Mouse (Mus musculus) retina, embryonic 14.5 days (tissue): ENCODE data around the gene Glce.

Experiments used
- DNase-seq: peaks from one replicate; pipeline ENCODE4 v3.0.0-alpha.2; 2015; ENCODE audit warnings: low spot score

Glce gene

DNA sequence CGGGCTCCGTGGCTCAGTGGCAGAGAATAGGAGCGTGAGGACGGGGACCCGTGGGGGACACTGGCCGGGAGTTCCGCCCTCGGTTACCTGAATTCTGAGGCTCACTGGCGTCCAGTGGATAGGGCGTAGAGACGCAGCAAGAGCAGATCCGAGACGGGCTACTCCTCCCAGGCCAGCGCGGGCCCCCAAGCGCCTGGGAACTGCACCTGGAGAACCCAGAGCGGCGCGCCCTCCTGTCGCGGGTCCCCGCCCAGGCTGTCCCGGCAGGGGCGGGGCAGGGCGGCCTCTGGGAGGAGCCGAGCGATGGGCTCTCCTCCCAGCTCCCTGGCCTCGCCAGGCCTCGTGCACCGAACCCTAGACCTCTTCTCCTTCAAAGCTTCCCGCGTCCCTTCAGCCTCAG lies 95.9 kb downstream of the Glce start, which contains the start of gene Paqr5:
Gene Paqr5, minus strand, starts transcription at position 257 of the 400 bp plus-strand sequence.
- peak; percentile 44 for DNase-seq

DNA sequence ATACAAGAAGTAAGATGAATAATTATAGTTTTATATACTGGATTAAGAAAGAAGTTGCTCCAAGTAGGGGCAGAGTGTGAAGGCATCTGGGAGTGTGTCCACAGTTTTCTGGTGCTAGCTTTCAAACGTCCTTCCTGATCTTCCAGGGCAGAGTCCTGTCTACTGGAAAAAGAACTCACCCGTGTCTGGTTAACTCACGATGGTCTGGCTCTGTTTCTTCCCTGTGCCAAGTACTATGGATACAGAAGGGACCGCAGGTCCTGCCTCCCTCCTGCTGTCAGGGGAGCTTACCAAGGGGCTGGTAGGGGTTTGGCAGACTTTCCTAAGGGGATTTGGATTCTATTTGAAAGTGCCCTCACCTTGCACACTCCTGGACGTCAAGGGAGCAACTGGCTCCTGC lies 97.4 kb downstream of the Glce start:
- no peak for DNase-seq

DNA sequence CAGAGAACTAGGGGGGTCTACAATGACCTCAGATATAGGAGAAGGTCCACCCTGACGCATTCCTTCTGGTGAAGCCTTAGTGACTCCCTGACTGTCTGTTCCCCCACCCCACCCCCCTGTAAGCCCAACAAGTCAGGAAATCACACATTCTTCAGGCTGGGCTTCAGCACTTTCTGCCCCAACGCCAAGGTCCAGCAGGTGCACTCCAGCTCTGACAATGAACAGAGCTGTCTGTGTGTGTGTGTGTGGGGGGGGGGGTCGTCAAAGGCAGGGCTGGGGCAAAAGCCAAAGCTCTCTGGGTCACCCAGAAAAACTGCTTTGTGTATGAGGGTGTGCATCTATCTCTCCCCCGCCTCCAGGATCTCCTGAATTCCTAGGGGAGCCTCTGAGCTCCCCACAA lies 98.6 kb downstream of the Glce start:
- no peak for DNase-seq

DNA sequence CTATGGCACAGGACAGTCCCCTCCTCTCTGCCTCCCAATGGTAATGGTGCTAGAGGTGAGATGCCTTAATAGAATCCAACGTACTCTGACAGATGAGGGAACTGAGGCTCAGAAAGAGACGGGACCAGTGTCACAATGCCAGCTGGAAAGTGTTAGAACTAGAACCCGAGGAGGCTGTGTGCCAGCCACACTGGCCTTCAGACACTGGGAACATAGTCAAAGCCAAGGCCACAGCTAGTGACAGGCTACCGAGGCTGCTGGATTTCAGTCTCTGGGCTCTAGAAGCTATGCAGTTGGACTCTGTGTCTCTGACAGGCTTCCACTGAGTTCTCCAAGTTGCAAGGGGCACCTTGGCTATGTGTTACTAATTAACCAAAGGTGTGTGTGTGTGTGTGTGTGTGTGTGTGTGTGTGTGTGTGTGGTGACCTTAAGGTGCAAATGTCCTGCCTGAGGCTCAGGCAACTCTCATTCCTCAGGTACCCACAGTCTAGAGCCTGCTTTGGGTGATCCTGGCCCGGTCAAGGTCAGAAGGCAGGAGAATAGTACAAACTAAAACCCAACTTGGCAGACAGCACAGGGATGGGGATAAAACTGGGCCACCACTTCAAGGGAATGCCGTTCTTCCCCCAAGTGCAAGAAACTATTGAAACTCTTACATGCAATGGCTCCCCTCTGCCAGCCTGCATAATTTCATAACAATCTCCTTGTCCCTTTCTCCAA lies 99.3 kb downstream of the Glce start:
- no peak for DNase-seq

DNA sequence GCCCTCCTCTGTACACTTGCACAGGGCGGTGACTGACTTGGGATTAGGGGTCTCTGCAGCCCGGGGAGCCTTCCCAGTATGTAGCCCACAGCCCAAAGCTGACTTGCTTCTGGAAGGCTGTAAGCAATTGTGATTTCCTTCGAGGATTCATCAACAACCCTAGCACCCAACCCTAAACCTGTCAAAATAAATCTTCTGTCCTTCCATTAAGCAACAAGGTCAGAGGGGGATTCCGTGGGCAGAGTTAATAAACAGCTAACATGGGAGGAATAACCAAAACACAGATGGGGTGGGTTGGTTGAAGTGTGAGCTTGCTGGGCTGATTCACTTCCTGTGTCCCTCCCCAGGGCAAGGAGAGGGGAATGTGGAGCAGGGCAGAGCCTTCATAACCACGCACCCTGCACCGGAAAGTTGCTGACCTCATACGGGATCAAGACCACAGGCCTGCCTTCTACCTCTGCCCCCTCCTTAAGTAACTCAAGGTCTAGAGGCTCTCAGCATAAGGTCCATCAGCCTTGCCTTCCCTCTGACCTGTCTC lies 100.8 kb downstream of the Glce start:
- no peak for DNase-seq

DNA sequence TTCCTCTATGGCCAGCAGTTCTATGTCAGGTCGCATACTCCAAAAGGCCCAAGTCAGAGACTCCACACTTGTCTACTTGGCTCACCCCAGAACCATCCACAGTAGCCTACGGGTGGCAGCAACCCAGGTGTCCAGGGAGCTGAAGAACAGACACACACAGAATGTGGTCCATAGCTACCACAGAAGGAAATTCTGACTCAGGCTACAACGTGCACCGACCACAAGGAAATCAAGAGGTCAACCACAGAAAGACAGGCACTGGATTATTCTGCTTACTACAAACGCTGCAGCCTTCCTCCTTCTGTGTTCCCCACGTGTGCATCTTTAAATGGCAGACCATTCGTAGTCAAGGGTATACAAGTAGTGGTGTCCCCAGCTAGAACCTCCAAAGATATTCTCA lies 102.2 kb downstream of the Glce start:
- DNase-seq = no peak

DNA sequence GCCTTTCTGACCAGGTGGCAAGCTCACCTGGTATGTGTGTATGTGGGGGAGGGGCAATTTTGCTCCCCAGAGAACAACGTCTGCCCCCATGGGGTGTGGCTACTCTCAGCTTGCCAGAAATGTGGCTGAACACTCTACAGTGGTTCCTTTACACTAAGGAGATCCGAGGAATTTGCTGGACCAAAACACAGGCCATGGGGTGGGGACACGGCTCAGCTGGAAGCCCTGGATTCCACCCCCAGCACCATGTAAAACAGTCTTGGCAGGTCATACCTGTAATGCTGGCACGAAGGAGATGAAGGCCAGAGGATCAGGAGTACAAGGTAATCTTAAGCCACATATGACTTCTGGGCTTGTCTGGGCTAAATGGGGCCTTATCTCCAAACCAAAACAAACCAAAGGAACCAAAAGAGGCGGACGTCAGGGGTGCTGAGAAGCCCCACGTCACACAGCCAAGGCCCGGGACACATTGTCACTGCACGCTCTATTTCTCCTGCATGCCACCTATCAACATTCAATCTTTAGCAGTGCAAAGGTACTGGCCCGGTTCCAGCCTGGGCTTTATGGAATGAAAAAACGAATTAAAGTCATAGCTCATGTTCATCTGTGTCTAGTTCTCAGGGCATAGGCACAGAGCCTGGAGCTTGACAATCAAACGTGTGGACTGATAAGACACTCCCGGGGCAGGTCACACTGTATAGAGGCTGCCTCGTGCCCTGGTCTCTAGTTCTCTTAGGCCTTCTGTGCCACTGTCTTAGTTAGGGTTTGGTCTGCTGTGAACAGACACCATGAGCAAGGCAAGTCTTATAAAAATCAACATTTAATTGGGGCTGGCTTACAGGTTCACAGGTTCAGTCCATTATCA lies 104.0 kb downstream of the Glce start:
- DNase-seq = no peak

DNA sequence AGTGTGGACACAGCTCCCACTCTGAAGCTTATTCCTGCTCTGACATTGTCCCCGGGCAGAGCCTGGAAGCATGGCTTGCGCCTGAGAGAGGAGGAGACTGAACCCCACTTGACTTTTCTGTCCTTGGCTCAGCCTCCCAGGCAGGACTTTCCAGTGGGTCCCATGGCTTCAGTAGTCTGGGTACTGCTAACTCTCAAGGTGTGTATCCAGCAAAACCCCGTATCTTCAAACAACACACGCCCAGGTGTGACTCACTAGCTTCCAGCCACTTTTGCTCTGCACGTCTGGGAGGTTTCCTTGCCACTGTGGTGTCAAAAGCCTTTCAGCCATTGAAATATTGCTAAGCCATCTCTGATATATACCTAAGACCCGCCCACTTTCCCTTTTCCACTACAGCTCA lies 105.1 kb downstream of the Glce start:
- no peak for DNase-seq

DNA sequence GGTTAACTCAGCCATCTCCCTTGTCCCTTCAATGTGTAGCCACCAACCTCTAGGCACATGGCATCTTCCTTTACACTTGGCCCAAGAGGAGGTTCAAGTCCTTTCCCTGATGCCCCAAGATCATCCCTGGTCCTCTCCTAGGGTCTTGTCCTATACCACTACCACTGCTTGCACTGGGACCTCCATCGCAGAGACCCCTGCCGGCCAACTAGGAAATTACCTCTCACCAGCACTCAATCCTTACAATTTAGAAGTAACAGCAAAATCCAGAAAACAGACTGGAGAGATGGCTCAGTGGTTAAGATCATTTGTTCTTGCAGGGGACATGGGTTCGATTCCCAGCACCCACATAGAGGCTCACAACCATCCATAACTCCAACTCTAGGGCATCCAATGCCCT lies 107.0 kb downstream of the Glce start:
- peak; percentile 37 for DNase-seq

DNA sequence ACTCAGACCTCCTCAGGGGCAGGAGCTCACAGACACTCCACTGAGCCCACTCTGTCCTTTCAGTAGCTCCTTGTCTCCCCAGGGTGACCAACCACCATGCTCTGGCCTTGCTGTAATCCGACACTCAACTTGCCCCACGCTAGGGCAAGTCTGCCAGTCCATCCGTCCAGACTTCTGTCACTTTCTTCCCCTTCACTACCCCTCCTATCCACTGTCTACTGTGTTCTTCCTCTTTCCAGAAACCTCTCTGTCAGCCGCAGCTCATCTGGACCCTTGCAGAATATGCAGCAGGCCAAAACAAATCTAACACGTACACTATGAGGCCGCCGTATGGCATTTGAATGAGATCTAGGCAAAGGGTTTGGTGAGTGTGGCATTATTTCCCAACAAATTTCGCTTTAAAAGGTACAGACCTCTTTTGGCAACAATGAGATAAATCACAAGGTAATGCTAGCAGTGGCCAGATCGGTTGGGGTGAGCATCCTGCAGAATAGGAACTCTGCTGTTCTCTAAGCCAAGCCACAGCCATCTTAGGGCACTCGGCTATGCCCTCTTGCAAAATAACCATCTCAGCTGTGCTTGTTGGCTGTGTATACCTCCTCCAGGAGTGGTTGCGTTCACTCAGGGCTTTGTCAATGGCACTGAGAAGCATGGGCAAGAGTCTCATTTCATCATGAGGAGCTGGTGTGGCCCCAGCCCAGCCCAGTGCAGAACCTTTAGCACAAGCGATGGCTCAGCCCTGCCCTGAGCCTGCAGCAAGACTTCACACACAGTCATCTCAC lies 108.9 kb downstream of the Glce start:
- DNase-seq = no peak

DNA sequence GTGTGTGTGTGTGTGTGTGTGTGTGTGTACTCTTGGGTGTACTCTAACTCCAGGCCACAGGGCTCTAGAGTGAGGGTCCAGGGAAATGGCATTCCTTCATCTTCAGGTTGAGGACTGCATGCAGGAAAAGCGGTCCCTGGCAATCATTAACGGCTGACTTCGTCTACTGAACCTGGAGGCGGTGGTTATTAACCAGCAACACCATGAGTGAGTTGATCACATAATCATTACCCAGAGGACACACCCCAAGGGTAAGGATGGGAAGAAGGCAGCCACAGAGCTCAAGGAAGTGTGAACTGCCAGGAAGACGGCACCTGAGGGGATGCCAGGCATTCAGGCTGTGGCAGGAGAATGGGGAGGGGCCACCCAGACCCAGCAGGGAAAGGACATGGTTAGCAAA lies 114.1 kb downstream of the Glce start:
- no peak for DNase-seq
